Mouse (Mus musculus) heart, postnatal 14 days (tissue): ENCODE data around the gene Mta3. TPM values are rescaled to one million over a fixed set of nuclear protein-coding genes. Genes with fewer than 3 reads are reported as not detected.

Experiments used
- DNase-seq, 2 experiments: peaks; one replicate each; pipeline ENCODE4 v3.0.0; 2021 to 2022
- intact Hi-C: fragments of 180-260 bp; cut with DNase I; formaldehyde crosslinking; loops from one replicate; pipeline ENCODE4 v1.15.1; 2025
- total RNA-seq, 2 experiments: library from RNA; stranded (reverse); gene quantifications; 2 replicates each; pipeline ENCODE4 v1.2.3; 2021

Mta3 gene
- total RNA-seq, 2 experiments from 2014 or later, result 25.7 to 27.0 TPM

GRCm38 (mm10) chr17:83747405-83748160, 41.6 kb downstream of the Mta3 start:
- intact Hi-C loops, result no loop called here
- DNase-seq, result no peak

DNA sequence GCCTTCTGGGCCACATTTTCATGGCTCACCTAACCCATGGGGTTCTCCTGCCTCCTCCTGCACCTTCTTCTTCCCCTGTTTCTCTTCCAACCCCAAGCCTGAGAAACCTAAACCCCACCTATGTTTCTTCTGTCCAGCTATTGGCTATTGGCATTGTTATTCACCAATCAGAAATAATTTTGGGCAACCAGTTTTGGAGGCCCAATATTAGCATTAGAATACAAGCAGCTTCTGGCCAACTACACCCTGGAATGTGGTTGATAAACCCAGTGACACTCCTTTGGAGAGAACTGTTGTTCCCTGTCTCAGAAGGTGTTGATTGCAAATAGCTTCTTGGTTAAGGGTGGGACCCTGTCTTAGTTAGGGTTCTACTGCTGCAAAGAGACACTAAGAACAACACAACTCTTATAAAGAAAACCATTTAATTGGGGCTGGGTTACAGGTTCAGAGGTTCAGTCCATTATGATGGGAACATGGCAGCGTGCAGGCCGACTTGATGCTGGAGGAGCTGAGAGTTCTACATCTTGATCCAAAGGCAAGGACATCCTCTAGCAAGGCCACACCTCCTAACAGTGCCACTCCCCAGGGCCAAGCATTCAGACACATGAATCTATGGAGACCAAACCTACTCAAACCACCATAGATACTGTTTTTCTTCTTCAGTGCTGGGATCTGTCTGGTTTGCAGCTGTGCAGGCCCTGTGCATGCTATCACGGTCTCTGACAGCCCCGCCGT, 44.4 kb downstream of the Mta3 start:
- DNase-seq, result no peak
- intact Hi-C loops, result no loop called here

GRCm38 (mm10) chr17:83753112-83753899, 47.3 kb downstream of the Mta3 start:
- DNase-seq, result no peak
- intact Hi-C loops, result no loop called here

GRCm38 (mm10) chr17:83758096-83758495, 52.1 kb downstream of the Mta3 start:
- DNase-seq, result peak; percentile 19 to 29
- intact Hi-C loops, result no loop called here

DNA sequence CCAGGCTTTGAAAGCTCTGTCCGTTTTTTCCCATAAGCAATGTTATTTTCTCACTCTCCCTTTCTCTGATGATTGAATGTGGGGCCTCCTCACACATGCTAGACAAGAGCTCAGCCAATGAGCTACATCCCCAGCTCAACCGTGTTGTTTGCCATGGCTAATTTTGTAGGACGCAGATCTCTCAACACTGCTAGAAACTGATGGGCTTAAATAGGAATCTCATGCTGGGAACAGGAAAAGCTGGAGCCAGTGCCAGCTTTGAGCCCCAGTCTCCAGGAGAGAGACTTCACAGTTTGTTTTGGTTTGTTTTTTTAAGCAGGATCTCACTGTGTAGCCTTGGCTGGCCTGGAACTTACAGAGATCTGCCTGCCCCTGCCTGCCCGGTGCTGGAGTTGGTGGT, 53.6 kb downstream of the Mta3 start:
- intact Hi-C loops, result no loop called here

DNA sequence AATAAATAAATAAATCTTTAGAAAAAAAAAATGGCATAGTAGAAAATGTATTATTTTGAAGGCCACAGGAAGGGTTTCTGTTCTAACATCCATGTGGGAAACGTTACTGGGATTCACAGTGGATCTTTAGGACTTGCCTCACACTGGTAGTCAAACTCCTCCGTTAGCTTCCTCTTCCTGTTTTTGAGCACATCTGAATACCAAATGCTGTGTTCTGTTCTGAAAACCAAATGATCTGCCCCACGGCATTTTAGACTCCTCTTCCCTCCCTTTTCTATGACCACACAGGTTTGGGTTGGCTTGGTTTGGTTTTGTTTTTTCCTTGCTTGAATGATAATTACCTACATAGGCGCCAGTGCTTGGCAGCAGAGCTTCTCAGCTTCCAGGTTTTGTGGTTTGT, 58.6 kb downstream of the Mta3 start:
- no peak for DNase-seq
- intact Hi-C loops, result no loop called here

More for the DNA sequence above, 53.6 kb downstream of the Mta3 start:
- DNase-seq, result no peak

GRCm38 (mm10) chr17:83767064-83767463, 61.1 kb downstream of the Mta3 start:
- DNase-seq, result no peak
- intact Hi-C loops, result no loop called here

DNA sequence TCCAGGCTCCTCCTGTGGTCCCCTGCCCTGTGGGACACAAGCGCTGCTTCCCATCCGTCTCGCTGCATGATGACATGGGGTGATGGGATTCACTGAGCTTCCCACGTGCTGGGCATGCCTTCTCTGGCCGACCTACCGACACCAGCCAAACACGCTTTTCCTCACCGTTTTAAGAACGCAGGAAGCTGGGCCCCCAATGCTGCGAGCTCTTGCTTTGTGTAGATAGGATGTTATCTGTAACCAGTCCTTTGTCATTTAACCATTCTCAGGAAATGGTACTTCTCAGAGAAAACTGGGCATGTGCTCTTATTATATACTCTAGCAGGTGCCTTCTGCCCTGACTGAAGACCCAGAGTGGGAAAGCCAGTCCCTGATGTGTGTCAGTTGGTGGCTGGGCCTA, 62.3 kb downstream of the Mta3 start:
- intact Hi-C loops, result no loop called here
- no peak for DNase-seq

GRCm38 (mm10) chr17:83770371-83770770, 64.4 kb downstream of the Mta3 start:
- intact Hi-C loops, result no loop called here
- DNase-seq, result no peak

DNA sequence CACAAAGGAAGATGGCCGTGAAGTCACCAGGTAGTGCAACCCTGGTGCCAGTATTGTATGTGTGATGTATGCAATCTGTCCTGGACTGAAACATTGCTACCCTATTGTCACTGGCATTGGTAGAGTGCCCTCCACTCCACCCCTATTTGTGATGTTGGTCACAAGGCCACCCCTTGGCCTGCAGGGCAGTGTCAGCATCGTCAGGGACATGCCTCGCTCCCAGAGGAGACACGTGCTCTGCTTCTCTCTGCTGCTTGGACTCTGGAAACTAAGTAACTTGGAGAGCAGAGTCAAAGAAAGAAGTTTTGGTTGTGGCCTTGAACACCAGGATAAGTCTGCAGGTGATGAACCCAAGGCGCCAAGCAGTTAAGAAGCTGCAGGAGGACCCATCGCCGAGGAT, 65.0 kb downstream of the Mta3 start:
- DNase-seq, result no peak
- intact Hi-C loops, result no loop called here

- DNase-seq, result no peak
- intact Hi-C loops, result no loop called here
Measured at GRCm38 (mm10) chr17:83772110-83772509, 66.1 kb downstream of the Mta3 start.

DNA sequence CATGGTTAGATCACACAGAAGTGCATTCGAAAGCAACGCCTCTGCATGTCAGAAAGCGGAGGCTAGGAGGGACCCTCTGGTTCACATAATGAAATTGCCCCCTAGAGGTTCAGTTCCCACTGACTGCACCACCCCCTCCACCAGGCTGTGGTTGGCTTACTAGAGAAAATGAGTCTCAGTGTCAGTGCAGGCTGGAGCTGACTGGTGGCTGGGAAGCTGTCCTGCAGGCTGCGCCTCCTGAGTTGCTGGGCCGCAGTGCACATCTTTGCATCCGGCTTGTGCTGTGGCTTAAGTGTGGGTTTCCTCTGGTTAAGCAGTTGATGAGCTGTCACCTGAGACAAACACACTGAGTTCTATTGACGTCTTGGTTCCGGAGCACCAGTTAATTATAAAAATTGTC, 66.7 kb downstream of the Mta3 start:
- DNase-seq, result no peak
- intact Hi-C loops, result no loop called here

DNA sequence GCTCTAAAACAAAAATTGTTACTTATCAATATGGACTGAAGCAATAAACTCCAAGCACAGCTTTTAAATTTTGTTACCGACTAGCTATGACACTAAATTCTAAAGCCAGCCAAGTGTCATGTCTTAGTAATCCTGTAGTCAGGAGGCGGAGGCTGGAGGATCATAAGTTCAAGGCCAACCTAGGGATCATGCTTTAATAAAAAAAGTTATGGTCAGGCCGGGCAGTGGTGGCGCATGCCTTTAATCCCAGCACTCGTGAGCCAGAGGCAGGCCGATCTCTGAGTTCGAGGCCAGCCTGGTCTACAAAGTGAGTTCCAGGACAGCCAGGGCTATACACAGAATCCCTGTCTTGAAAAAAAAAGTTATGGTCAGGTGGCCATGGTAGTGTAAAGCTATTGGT, 71.0 kb downstream of the Mta3 start:
- intact Hi-C loops, result no loop called here

GRCm38 (mm10) chr17:83777462-83778051, 71.6 kb downstream of the Mta3 start:
- DNase-seq, result no peak
- intact Hi-C loops, result no loop called here

More for the DNA sequence above, 71.0 kb downstream of the Mta3 start:
- no peak for DNase-seq

DNA sequence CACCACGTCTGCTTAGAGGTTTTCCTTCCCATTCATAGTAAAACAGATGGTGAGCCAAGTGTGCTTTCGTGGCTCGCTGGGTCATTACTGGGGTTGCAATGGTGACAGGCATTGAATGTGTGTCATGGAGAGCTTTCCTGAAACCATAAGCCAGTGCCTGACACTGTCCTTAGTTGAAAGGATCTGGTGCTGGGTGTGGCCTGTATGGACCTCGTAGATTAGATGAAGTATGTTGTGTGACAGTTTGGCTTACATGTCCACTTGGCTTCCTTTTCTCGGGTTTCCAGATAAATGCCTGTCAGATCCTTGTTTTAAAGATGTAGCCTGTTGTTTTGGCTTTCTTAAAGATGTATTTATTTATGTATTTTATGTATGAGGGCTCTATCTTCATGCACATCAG, 74.3 kb downstream of the Mta3 start:
- intact Hi-C loops, result no loop called here
- no peak for DNase-seq

GRCm38 (mm10) chr17:83782740-83783139, 76.8 kb downstream of the Mta3 start:
- no peak for DNase-seq
- intact Hi-C loops, result no loop called here

GRCm38 (mm10) chr17:83786418-83786817, 80.5 kb downstream of the Mta3 start:
- DNase-seq, result no peak
- intact Hi-C loops, result no loop called here

DNA sequence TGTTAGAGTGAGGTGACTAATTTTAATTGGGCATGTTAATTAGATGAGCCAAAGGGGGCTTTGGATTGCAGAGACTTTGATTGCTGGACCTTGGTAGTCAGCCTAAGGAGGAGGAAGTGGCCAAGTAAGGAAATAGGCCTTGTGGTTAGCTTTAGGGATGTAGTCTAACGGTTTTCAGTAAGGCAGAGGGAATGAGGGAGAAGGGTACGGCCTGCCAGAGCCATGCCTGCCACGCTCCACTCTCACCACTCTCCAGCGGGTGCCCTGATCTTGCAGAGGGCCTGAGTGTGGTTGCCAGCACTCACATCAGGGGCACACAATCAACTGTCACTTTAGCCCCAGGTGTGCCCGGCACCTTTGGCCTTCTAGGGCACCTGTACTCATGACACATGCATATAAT, 84.2 kb downstream of the Mta3 start:
- intact Hi-C loops, result no loop called here
- DNase-seq, result no peak

- DNase-seq, result no peak
- intact Hi-C loops, result no loop called here
Measured at GRCm38 (mm10) chr17:83792388-83792787, 86.4 kb downstream of the Mta3 start.

- DNase-seq, result no peak
- intact Hi-C loops, result no loop called here
Measured at GRCm38 (mm10) chr17:83795121-83795520, 89.2 kb downstream of the Mta3 start.

DNA sequence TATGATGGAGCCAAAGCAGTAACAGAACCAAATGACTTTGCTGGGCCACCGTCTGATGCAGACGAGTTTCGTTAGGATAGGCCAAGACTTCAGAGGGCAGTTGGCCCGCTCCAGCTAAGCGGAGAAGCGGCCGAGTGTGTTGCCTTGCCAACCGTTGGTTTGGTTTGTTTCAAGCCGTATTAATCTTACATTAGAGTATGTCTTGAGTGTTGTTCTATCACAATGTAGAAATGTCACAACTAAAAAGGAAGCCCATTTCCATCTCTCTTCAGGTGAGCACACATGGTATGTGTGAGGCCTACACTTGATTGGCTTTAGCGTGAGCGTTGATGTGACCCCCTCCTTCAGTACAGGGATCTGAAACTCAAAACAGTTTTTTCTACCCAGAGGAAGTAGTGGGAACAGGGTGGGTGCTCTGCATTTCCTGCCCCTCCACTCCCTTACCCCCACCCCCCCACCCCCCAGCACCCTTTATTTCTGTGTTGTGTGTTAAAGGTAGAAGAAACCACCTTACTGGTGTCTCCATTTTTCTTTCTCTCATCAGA, 93.6 kb downstream of the Mta3 start:
- intact Hi-C loops, result no loop called here
- DNase-seq, result no peak
